Mouse (Mus musculus) limb, embryonic 13.5 days (tissue): ENCODE data around the gene Melk. TPM values are rescaled to one million over a fixed set of nuclear protein-coding genes. Genes with fewer than 3 reads are reported as not detected.

ENCODE experiments used
- ATAC-seq: fragments of 200-750 bp; cut with Nextera tagmentation; 2 replicates; pipeline ENCODE4 v1.8.0; 2017; ENCODE audit warnings: low read depth, moderate number of reproducible peaks, moderate TSS enrichment; ENCODE audit not compliant: low FRiP score
- H3K27ac ChIP-seq: fragments of 300-500 bp; sonication (generic); 2 replicates; pipeline ENCODE4 v1.5.1; 2015; ENCODE audit warnings: inconsistent platforms, mild to moderate bottlenecking, moderate library complexity
- H3K27me3 ChIP-seq: fragments of 300-500 bp; sonication (generic); 2 replicates; pipeline ENCODE4 v1.6.1; 2015; ENCODE audit warnings: mild to moderate bottlenecking, inconsistent platforms
- H3K36me3 ChIP-seq: fragments of 300-500 bp; sonication (generic); 2 replicates; pipeline ENCODE4 v1.6.1; 2015; ENCODE audit warnings: inconsistent platforms, mild to moderate bottlenecking, moderate library complexity
- H3K4me1 ChIP-seq: fragments of 300-500 bp; sonication (generic); 2 replicates; pipeline ENCODE4 v1.6.1; 2015; ENCODE audit warnings: inconsistent platforms
- H3K4me2 ChIP-seq: fragments of 300-500 bp; sonication (generic); replicated peaks from 2 replicates; pipeline ENCODE4 v1.6.1; 2015; ENCODE audit warnings: inconsistent platforms, mild to moderate bottlenecking, moderate library complexity
- H3K4me3 ChIP-seq: fragments of 300-500 bp; sonication (generic); 2 replicates; pipeline ENCODE4 v1.5.1; 2015; ENCODE audit warnings: moderate library complexity, mild to moderate bottlenecking, inconsistent platforms
- H3K9ac ChIP-seq: fragments of 300-500 bp; sonication (generic); 2 replicates; pipeline ENCODE4 v1.6.1; 2015; ENCODE audit warnings: mild to moderate bottlenecking, inconsistent platforms
- H3K9me3 ChIP-seq: fragments of 300-500 bp; sonication (generic); 2 replicates; pipeline ENCODE4 v1.6.1; 2016; ENCODE audit warnings: inconsistent platforms
- WGBS: fragments of 180-500 bp; shearing (Covaris S2); methylation state at CpG from one replicate; pipeline ENCODE4 v1.1.7; 2015; 5-methylcytosine and 5-hydroxymethylcytosine counted together
- polyA plus RNA-seq: library from polyadenylated mRNA; unstranded; fragments of >200 nt; fragmentation: Nextera tagmentation; extraction: Ambion mirVana; gene quantifications from 2 replicates; pipeline ENCODE4 v1.2.1, GENCODE M21; 2015

Gene Melk
- polyA plus RNA-seq, 1 experiment from 2014 or later: 43.8 TPM

DNA sequence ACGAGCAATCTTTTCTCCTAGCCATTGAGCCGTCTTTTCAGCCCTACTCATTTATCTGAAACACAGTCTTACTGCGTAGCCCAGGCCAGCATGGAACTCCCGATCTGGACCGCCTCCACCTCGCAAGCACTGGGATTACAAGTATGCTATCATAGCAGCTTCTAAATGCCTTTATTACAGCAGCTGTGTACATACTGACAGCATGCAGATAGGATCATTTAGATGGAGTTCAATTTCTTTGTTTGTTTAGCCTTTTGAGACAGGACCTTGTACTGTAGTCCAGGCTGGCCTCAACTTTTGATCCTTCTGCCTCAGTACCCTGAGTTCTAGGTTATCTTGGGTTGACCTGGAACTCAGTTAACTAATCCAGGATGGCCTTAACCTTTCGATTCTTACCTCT is 61.0 kb downstream of the Melk start:
- no peak for ATAC-seq
- WGBS: 92% methylated on average over 7 of the region's 7 CpGs
- no peak overlapping the region for H3K4me3 ChIP-seq
- no peaks in the 10 kb centered on the region for H3K4me1 ChIP-seq
- H3K9ac ChIP-seq: no peak overlapping the region
- no peaks in the 10 kb centered on the region for H3K27me3 ChIP-seq
- H3K4me2 ChIP-seq: no peak overlapping the region
- no peak overlapping the region for H3K27ac ChIP-seq
- H3K36me3 ChIP-seq: peaks cover 23% of the 10 kb centered on the region
- H3K9me3 ChIP-seq: no peaks in the 10 kb centered on the region

- H3K27me3 ChIP-seq: no peaks in the 10 kb centered on the region
- H3K9ac ChIP-seq: no peak overlapping the region
- no peak overlapping the region for H3K4me2 ChIP-seq
- ATAC-seq: no peak
- H3K9me3 ChIP-seq: no peaks in the 10 kb centered on the region
- no peak overlapping the region for H3K27ac ChIP-seq
- H3K4me3 ChIP-seq: no peak overlapping the region
- peaks cover 23% of the 10 kb centered on the region for H3K36me3 ChIP-seq
- WGBS: 89% methylated on average over 12 of the region's 12 CpGs
- H3K4me1 ChIP-seq: no peaks in the 10 kb centered on the region
Observed at GRCm38 (mm10) chr4:44363434-44364013, 62.8 kb downstream of the Melk start.

GRCm38 (mm10) chr4:44392231-44393216 is 91.8 kb downstream of the Melk start:
- Histone ChIP-seq H3K4me2 (no peak overlapping the region), H3K36me3 (no peaks in the 10 kb centered on the region), H3K4me3 (no peak overlapping the region), H3K27me3 (no peaks in the 10 kb centered on the region), H3K27ac (no peak overlapping the region), H3K9me3 (no peaks in the 10 kb centered on the region), H3K9ac (no peak overlapping the region), H3K4me1 (no peaks in the 10 kb centered on the region)
- WGBS: 80% methylated on average over 34 of the region's 37 CpGs
- ATAC-seq: no peak

DNA sequence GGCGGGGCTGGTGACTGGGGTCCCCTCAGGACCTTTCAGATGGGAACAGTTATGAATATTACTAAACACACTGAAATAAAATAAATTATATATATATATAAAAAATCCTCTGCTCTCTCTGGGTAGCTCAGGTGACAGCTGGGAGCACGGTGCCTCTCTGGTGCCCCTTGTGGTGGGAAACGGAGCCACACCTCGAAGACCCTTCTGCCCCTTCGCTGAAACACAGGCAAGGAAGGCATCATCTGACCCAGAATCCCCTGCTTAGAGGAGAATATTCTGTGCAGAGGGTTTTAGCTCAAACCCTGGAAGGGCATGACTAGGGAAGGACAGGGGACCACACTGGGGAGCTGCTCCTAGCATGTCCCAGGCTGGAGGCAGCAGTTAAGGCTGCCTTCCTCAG is 101.9 kb downstream of the Melk start:
- WGBS: 7% methylated on average over 5 of the region's 5 CpGs
- Histone ChIP-seq H3K36me3 (no peaks in the 10 kb centered on the region), H3K27me3 (0 out of 2 replicates have a peak, but pooled peaks cover 5% of the 10 kb centered on the region), H3K9ac (no peak overlapping the region), H3K27ac (no peak overlapping the region), H3K4me2 (no peak overlapping the region), H3K4me1 (no peaks in the 10 kb centered on the region), H3K4me3 (no peak overlapping the region), H3K9me3 (no peaks in the 10 kb centered on the region)
- no peak; the same call in 1 of the 2 replicates for ATAC-seq

DNA sequence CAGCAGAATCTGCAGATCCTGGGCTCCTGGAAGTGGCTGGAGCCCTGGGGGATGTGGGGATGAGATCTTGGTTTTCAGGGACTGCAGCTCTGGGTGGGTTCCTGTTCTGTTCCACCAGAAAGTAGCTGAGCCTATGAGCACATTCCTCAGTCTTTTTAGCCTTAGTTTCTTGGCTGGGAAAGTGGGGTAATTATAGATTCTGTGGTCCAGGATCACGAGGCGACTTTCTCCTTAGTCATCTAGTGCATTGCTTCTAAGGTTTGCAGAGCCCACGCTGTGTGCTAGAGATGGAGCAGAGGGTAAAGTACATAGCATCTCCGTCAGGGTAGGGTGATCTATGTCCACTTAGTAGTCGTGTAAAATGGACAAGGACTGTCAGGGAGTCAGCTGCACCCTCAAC is 103.8 kb downstream of the Melk start:
- 79% methylated on average over 5 of the region's 5 CpGs for WGBS
- ATAC-seq: no peak

More for the DNA sequence above, 103.8 kb downstream of the Melk start:
- no peak overlapping the region for H3K4me3 ChIP-seq
- no peaks in the 10 kb centered on the region for H3K4me1 ChIP-seq
- no peak overlapping the region for H3K9ac ChIP-seq
- H3K4me2 ChIP-seq: no peak overlapping the region
- H3K27ac ChIP-seq: no peak overlapping the region
- 0 out of 2 replicates have a peak, but pooled peaks cover 5% of the 10 kb centered on the region for H3K27me3 ChIP-seq
- H3K36me3 ChIP-seq: no peaks in the 10 kb centered on the region
- no peaks in the 10 kb centered on the region for H3K9me3 ChIP-seq

Other genes starting within 250 kb of the Melk start
- 22.9 and 24.8 TPM in 2 replicates for gene Gne, start 216.7 kb upstream of the Melk start, polyA plus RNA-seq
- 18.4 and 19.9 TPM in 2 replicates for gene Rnf38, start 67.1 kb upstream of the Melk start, polyA plus RNA-seq